Mouse (Mus musculus) hindlimb bud, embryonic 11.5 days (tissue): ENCODE measurements around the gene Pip5k1a.
"Not testable (repeated sequence)": the region's sequence is repeated elsewhere in the genome, so short reads cannot be mapped to it uniquely, and the experiment has no call there.

ENCODE experiments used
- DNase-seq: peaks from one replicate; pipeline ENCODE4 v3.0.0-alpha.2; 2012; ENCODE audit warnings: low read depth, low spot score; ENCODE audit errors: extremely low spot score

Pip5k1a gene

GRCm38 (mm10) chr3:95043251-95043650, 63.5 kb downstream of the Pip5k1a start:
- no peak for DNase-seq

GRCm38 (mm10) chr3:95042838-95043229, 63.9 kb downstream of the Pip5k1a start:
- DNase-seq: no peak

- peak; percentile 92 for DNase-seq
Measured at GRCm38 (mm10) chr3:95042166-95042837, 64.4 kb downstream of the Pip5k1a start, which contains the start of gene Psmd4. Psmd4 (minus strand) TSS chr3:95042614.

- DNase-seq: no peak
Measured at GRCm38 (mm10) chr3:95041625-95042024, 65.1 kb downstream of the Pip5k1a start.

- no peak for DNase-seq
Measured at GRCm38 (mm10) chr3:95029953-95030352, 76.8 kb downstream of the Pip5k1a start.

GRCm38 (mm10) chr3:95029291-95029827, 77.4 kb downstream of the Pip5k1a start:
- DNase-seq: not testable (repeated sequence)

GRCm38 (mm10) chr3:95028603-95029002, 78.1 kb downstream of the Pip5k1a start:
- DNase-seq: no peak

GRCm38 (mm10) chr3:95027701-95028100, 79.0 kb downstream of the Pip5k1a start:
- DNase-seq: no peak

- no peak for DNase-seq
Measured at GRCm38 (mm10) chr3:95027057-95027645, 79.6 kb downstream of the Pip5k1a start.

GRCm38 (mm10) chr3:95025202-95025601, 81.5 kb downstream of the Pip5k1a start:
- no peak for DNase-seq

- DNase-seq: no peak
Measured at GRCm38 (mm10) chr3:95024551-95024950, 82.2 kb downstream of the Pip5k1a start.

- DNase-seq: not testable (repeated sequence)
Measured at GRCm38 (mm10) chr3:95020956-95021355, 85.8 kb downstream of the Pip5k1a start.

GRCm38 (mm10) chr3:95018741-95019140, 88.0 kb downstream of the Pip5k1a start:
- no peak for DNase-seq

- no peak for DNase-seq
Measured at GRCm38 (mm10) chr3:95016532-95017056, 90.1 kb downstream of the Pip5k1a start.

- DNase-seq: peak; percentile 81
Measured at GRCm38 (mm10) chr3:95015891-95016531, 90.7 kb downstream of the Pip5k1a start.

GRCm38 (mm10) chr3:95015337-95015872, 91.3 kb downstream of the Pip5k1a start, which contains the start of gene Zfp687:
Zfp687 (minus strand) TSS chr3:95015448.
- peak; percentile 98 for DNase-seq

GRCm38 (mm10) chr3:95014428-95015151, 92.1 kb downstream of the Pip5k1a start:
- DNase-seq: no peak

- no peak for DNase-seq
Measured at GRCm38 (mm10) chr3:95013699-95014427, 92.9 kb downstream of the Pip5k1a start.

GRCm38 (mm10) chr3:95012982-95013381, 93.7 kb downstream of the Pip5k1a start:
- no peak for DNase-seq

GRCm38 (mm10) chr3:95010396-95010795, 96.3 kb downstream of the Pip5k1a start:
- DNase-seq: no peak
